8 mouse cellular contexts compared by ENCODE assay signal in genomic region chr19:29102098-29102497, GRCm38 (mm10). TPM values are rescaled to one million over a fixed set of nuclear protein-coding genes. Genes with fewer than 3 reads are reported as not detected.
DNase-seq lines count a peak whose midpoint lies in the region; ATAC-seq and TF ChIP-seq lines count a peak whose summit lies in the region.

No protein-coding gene starts in this region.

- no peak for TF ChIP-seq CTCF in G1E (IDR thresholded peaks at IDR 0.05; ENCODE audit: low read depth, low read length)
- TF ChIP-seq CTCF in liver, postnatal 0 days (IDR thresholded peaks at IDR 0.05; ENCODE audit: low read depth): no peak

- peak overlapping the region; percentile 83 for H3K9ac ChIP-seq in heart, embryonic 12.5 days
- peak overlapping the region; percentile 59; the same call in 1 of the 2 replicates for H3K9ac ChIP-seq in forebrain, embryonic 14.5 days (ENCODE audit: low read length)
- H3K9ac ChIP-seq in liver, postnatal 0 days (replicated peaks): peak overlapping the region; percentile 92

- H3K27ac ChIP-seq in heart, embryonic 12.5 days (ENCODE audit: poor library complexity, severe bottlenecking): no peak overlapping the region
- H3K27ac ChIP-seq in forebrain, embryonic 14.5 days (ENCODE audit: low read depth, low read length): no peak overlapping the region
- peak overlapping the region; percentile 95 for H3K27ac ChIP-seq in liver, postnatal 0 days (ENCODE audit: low read depth)

- no peak for TF ChIP-seq EP300 in liver, postnatal 0 days (IDR thresholded peaks at IDR 0.05; ENCODE audit: low read depth)

- H3K4me1 ChIP-seq in heart, embryonic 12.5 days (replicated peaks): peaks cover 12% of the 10 kb centered on the region
- H3K4me1 ChIP-seq in G1E (ENCODE audit: insufficient read depth, low read depth, low read length): peaks cover 48% of the 10 kb centered on the region
- H3K4me1 ChIP-seq in forebrain, embryonic 14.5 days (ENCODE audit: control insufficient read depth, insufficient read depth, low read length): peaks cover 5% of the 10 kb centered on the region
- peaks cover 17% of the 10 kb centered on the region for H3K4me1 ChIP-seq in liver, postnatal 0 days (ENCODE audit: insufficient read depth)

- ATAC-seq in heart, embryonic 12.5 days (ENCODE audit: insufficient number of reproducible peaks, low FRiP score): no peak
- ATAC-seq in G1E (ENCODE audit: extremely low read depth, insufficient number of reproducible peaks, low FRiP score, poor library complexity, severe bottlenecking): no peak
- ATAC-seq in forebrain, embryonic 14.5 days: no peak
- ATAC-seq in liver, postnatal 0 days: no peak

- H3K4me3 ChIP-seq in heart, embryonic 12.5 days: peak overlapping the region; percentile 92
- peak overlapping the region; percentile 100 for H3K4me3 ChIP-seq in G1E (ENCODE audit: low read depth, low read length)
- H3K4me3 ChIP-seq in forebrain, embryonic 14.5 days (ENCODE audit: low read depth, low read length): peak overlapping the region; percentile 64
- peak overlapping the region; percentile 98 for H3K4me3 ChIP-seq in liver, postnatal 0 days (ENCODE audit: low read depth, low read length)

- DNase-seq in heart, postnatal 25 days (ENCODE audit: low spot score): no peak
- no peak for DNase-seq in G1E (ENCODE audit: low spot score)
- DNase-seq in forebrain, embryonic 14.5 days (ENCODE audit: low spot score): peak; percentile 10
- DNase-seq in liver, postnatal 0 days: no peak
- DNase-seq in adrenal gland, postnatal 25 days: no peak
- no peak for DNase-seq in layer of hippocampus, postnatal 14 days (ENCODE audit: low spot score in 2 of 2)
- no peak for DNase-seq in layer of hippocampus, postnatal 10 days (ENCODE audit: low spot score in 2 of 2)

- no peaks in the 10 kb centered on the region for H3K36me3 ChIP-seq in heart, embryonic 12.5 days
- peaks cover 33% of the 10 kb centered on the region for H3K36me3 ChIP-seq in G1E (replicated peaks)
- no peaks in the 10 kb centered on the region for H3K36me3 ChIP-seq in forebrain, embryonic 14.5 days (ENCODE audit: control insufficient read depth, insufficient read depth, low read length)
- H3K36me3 ChIP-seq in liver, postnatal 0 days (replicated peaks; ENCODE audit: insufficient read depth, low read length): 0 out of 2 replicates have a peak, but pooled peaks cover 7% of the 10 kb centered on the region

- intact Hi-C loops in heart, postnatal 25 days (cut with DNase I): loop anchor here (5.0 kb wide), 2 partner anchors 35 to 150 kb away; partner anchors contain the start of gene Jak2

- WGBS in heart, embryonic 12.5 days: 12% methylated on average over 13 of the region's 13 CpGs
- 19% methylated on average over 13 of the region's 13 CpGs for WGBS in forebrain, embryonic 14.5 days
- WGBS in liver, postnatal 0 days (ENCODE audit: insufficient replicate concordance): 6% methylated on average over 13 of the region's 13 CpGs

- H3K9me3 ChIP-seq in heart, embryonic 12.5 days (replicated peaks): no peaks in the 10 kb centered on the region
- no peaks in the 10 kb centered on the region for H3K9me3 ChIP-seq in G1E (replicated peaks)
- H3K9me3 ChIP-seq in forebrain, embryonic 14.5 days (replicated peaks; ENCODE audit: control insufficient read depth, low read length): no peaks in the 10 kb centered on the region
- H3K9me3 ChIP-seq in liver, postnatal 0 days (ENCODE audit: low read length): no peaks in the 10 kb centered on the region

- peak overlapping the region; percentile 89 for H3K4me2 ChIP-seq in heart, embryonic 12.5 days
- H3K4me2 ChIP-seq in forebrain, embryonic 14.5 days (ENCODE audit: low read length): peak overlapping the region; percentile 88
- H3K4me2 ChIP-seq in liver, postnatal 0 days (ENCODE audit: low read depth, low read length): peak overlapping the region; percentile 100

- H3K27me3 ChIP-seq in heart, embryonic 12.5 days (replicated peaks): no peaks in the 10 kb centered on the region
- no peaks in the 10 kb centered on the region for H3K27me3 ChIP-seq in G1E (ENCODE audit: insufficient read depth, low read length)
- H3K27me3 ChIP-seq in forebrain, embryonic 14.5 days (replicated peaks; ENCODE audit: control insufficient read depth, insufficient read depth, low read length): no peaks in the 10 kb centered on the region
- H3K27me3 ChIP-seq in liver, postnatal 0 days (ENCODE audit: insufficient read depth, low read length): no peaks in the 10 kb centered on the region

RNA-seq across cellular contexts. Expression of gene Rcl1, which starts 0.9 kb away (rescaled TPM):
- 21.7 and 22.6 TPM in 2 replicates for polyA plus RNA-seq in heart, embryonic 12.5 days (2016; fragmentation: Nextera tagmentation; extraction: Ambion mirVana)
- 1 to 10 TPM; 4.7 to 5.7 TPM for total RNA-seq in heart, postnatal 25 days (2021)
- total RNA-seq in G1E (2014; fragmentation: Nextera tagmentation): 22.7 and 32.8 TPM in 2 replicates
- 47.1 and 49.5 TPM in 2 replicates for total RNA-seq in G1E (2017)
- 52.4 and 57.4 TPM in 2 replicates for polyA plus RNA-seq in G1E (2012)
- 34.8 and 35.1 TPM in 2 replicates for polyA plus RNA-seq in forebrain, embryonic 14.5 days (2014; fragmentation: Nextera tagmentation; extraction: Ambion mirVana)
- 78.3 and 79.2 TPM in 2 replicates for polyA plus RNA-seq in liver, postnatal 0 days (2015; fragmentation: Nextera tagmentation; extraction: Ambion mirVana)
- 32.4 and 32.9 TPM in 2 replicates for total RNA-seq in adrenal gland, postnatal 25 days (2021)
- 10 to 100 TPM; 15.1 to 15.2 TPM for total RNA-seq in layer of hippocampus, postnatal 14 days (2021)
- total RNA-seq in layer of hippocampus, postnatal 10 days (2021): 10 to 100 TPM; 17.8 to 20.7 TPM

RNA-seq across cellular contexts. Expression of gene Ak3, which starts 54.3 kb away (rescaled TPM):
- polyA plus RNA-seq in heart, embryonic 12.5 days (2016; fragmentation: Nextera tagmentation; extraction: Ambion mirVana): 79.7 and 80.8 TPM in 2 replicates
- total RNA-seq in heart, postnatal 25 days (2021): 100 to 1,000 TPM in 1 of 2 experiments, 10 to 100 TPM in 1; 97.3 to 109 TPM
- total RNA-seq in G1E (2014; fragmentation: Nextera tagmentation) (158 and 165 TPM in 2 replicates), G1E (2017) (68.5 and 77.6 TPM in 2 replicates)
- polyA plus RNA-seq in G1E (2012): 27.2 and 37.6 TPM in 2 replicates
- 76.8 and 83.2 TPM in 2 replicates for polyA plus RNA-seq in forebrain, embryonic 14.5 days (2014; fragmentation: Nextera tagmentation; extraction: Ambion mirVana)
- polyA plus RNA-seq in liver, postnatal 0 days (2015; fragmentation: Nextera tagmentation; extraction: Ambion mirVana): 48.1 and 49.9 TPM in 2 replicates
- total RNA-seq in adrenal gland, postnatal 25 days (2021): 240 and 253 TPM in 2 replicates
- 10 to 100 TPM; 57.5 to 57.6 TPM for total RNA-seq in layer of hippocampus, postnatal 14 days (2021)
- total RNA-seq in layer of hippocampus, postnatal 10 days (2021): 10 to 100 TPM; 40.4 to 46.4 TPM
